Mouse (Mus musculus) CH12.LX (cell line): ENCODE measurements around the gene Zfp386. TPM values are rescaled to one million over a fixed set of nuclear protein-coding genes. Genes with fewer than 3 reads are reported as not detected.

Experiments
- DNase-seq: peaks from one replicate; pipeline ENCODE4 v3.0.0-alpha.2; 2013; ENCODE audit errors: extremely low read depth
- H3K27ac ChIP-seq: 2 replicates; pipeline ENCODE4 v1.5.1; 2012; ENCODE audit warnings: low read depth, mild to moderate bottlenecking, control low read depth, moderate library complexity; ENCODE audit not compliant: insufficient read depth
- H3K27me3 ChIP-seq: replicated peaks from 2 replicates; pipeline ENCODE3; 2012; ENCODE audit warnings: inconsistent platforms
- H3K36me3 ChIP-seq, 2 experiments: replicated peaks in 1 of 2; 2 replicates each; pipeline versions ENCODE3 to v1.6.1; 2012; ENCODE audit warnings: inconsistent platforms in 1 of 2, low read length in 1 of 2, mild to moderate bottlenecking in 1 of 2, mixed read lengths in 1 of 2, moderate library complexity in 1 of 2; ENCODE audit not compliant: control insufficient read depth in 1 of 2, insufficient read depth in 1 of 2
- H3K4me1 ChIP-seq, 2 experiments: 2 replicates each; pipeline ENCODE4 v1.6.1; 2012; ENCODE audit warnings: inconsistent platforms in 1 of 2, moderate library complexity in 1 of 2; ENCODE audit not compliant: insufficient read depth in 2 of 2, control insufficient read depth in 1 of 2
- H3K4me2 ChIP-seq: 2 replicates; pipeline ENCODE4 v1.6.1; 2012; ENCODE audit warnings: low read depth, mild to moderate bottlenecking, control low read depth; ENCODE audit not compliant: poor library complexity, insufficient read depth, severe bottlenecking
- H3K4me3 ChIP-seq, 3 experiments: fragments of 150-350 bp in 1 of 3; sonication (generic) in 1 of 3; replicated peaks in 1 of 3; 2 replicates each; pipeline versions ENCODE3 to v1.5.1; 2011 to 2012; ENCODE audit warnings: low read depth in 2 of 3, low read length in 2 of 3, mild to moderate bottlenecking in 2 of 3, moderate library complexity in 2 of 3, control low read depth in 1 of 3, improper control_type of control experiment in 1 of 3, inconsistent platforms in 1 of 3, mixed read lengths in 1 of 3; ENCODE audit not compliant: poor library complexity in 1 of 3
- H3K79me2 ChIP-seq: replicated peaks from 2 replicates; pipeline ENCODE4 v1.6.1; 2012; ENCODE audit warnings: mild to moderate bottlenecking, moderate library complexity; ENCODE audit not compliant: control insufficient read depth, poor library complexity, insufficient read depth, severe bottlenecking; ENCODE audit errors: extremely low read depth
- H3K9ac ChIP-seq: 2 replicates; pipeline ENCODE4 v1.6.1; 2012; ENCODE audit warnings: low read depth, mild to moderate bottlenecking, control low read depth, moderate library complexity; ENCODE audit not compliant: insufficient read depth
- H3K9me3 ChIP-seq: replicated peaks from 2 replicates; pipeline ENCODE3; 2012; ENCODE audit warnings: low read length, inconsistent platforms, mixed read lengths
- CHD1 ChIP-seq: IDR thresholded peaks from 2 replicates; pipeline ENCODE4 v1.6.1; 2012; ENCODE audit warnings: low read depth, low read length, improper control_type of control experiment, inconsistent platforms
- CHD2 ChIP-seq: IDR thresholded peaks from 2 replicates; pipeline ENCODE4 v1.6.1; 2011; ENCODE audit warnings: low read length, improper control_type of control experiment
- CTCF ChIP-seq, 2 experiments: IDR thresholded peaks in 1 of 2; conservative IDR thresholded peaks in 1 of 2; 2 replicates each; pipeline ENCODE4 v1.5.1; 2011 to 2012; ENCODE audit warnings: low read depth in 2 of 2, low read length in 2 of 2, improper control_type of control experiment in 1 of 2, inconsistent platforms in 1 of 2, mild to moderate bottlenecking in 1 of 2, moderate library complexity in 1 of 2
- JUN ChIP-seq: IDR thresholded peaks from 2 replicates; pipeline ENCODE4 v1.6.1; 2011; ENCODE audit warnings: low read depth, mild to moderate bottlenecking, low read length, improper control_type of control experiment, moderate library complexity; ENCODE audit not compliant: insufficient read depth
- SMC3 ChIP-seq: IDR thresholded peaks from 2 replicates; pipeline ENCODE4 v1.6.1; 2011; ENCODE audit warnings: low read depth, low read length, improper control_type of control experiment
- dilution Hi-C: fragments of 300-500 bp; cut with MboI; formaldehyde crosslinking; loops from 2 replicates; pipeline ENCODE4 v1.14.3; 2020; ENCODE audit warnings: low sequenced_read_pairs; ENCODE audit not compliant: extremely low pct_unique_long_range_greater_than_20kb, extremely low pct_ligation_motif_present
- in situ Hi-C: fragments of 300-500 bp; cut with MboI; formaldehyde crosslinking; loops from 3 replicates; pipeline ENCODE4 v1.14.3; 2019; ENCODE audit warnings: low sequenced_read_pairs, low pct_ligation_motif_present, low pct_unique_long_range_greater_than_20kb, mixed read lengths
- polyA plus RNA-seq: library from polyadenylated mRNA; unstranded; fragments of >175 nt; gene quantifications from 2 replicates; pipeline ENCODE4 v1.2.1, GENCODE M21; 2012; ENCODE audit warnings: low read depth; ENCODE audit not compliant: insufficient read length
- total RNA-seq, 2 experiments: library from RNA; depleted of rRNA; stranded (reverse); fragments of 300-350 nt in 1 of 2; fragments of >200 nt in 1 of 2; gene quantifications; 2 replicates each; pipeline ENCODE4 v1.2.3; 2012 to 2014

The Zfp386 gene
- total and polyA plus RNA-seq, 3 experiments: 13.9 to 41.7 (median 23.4) TPM

GRCm38 (mm10) chr12:116109451-116110353 is 62.2 kb downstream of the Zfp386 start:
- no peak overlapping the region for H3K4me3 ChIP-seq
- H3K9me3 ChIP-seq: no peaks in the 10 kb centered on the region
- H3K4me2 ChIP-seq: no peak overlapping the region
- no peak for DNase-seq
- H3K27me3 ChIP-seq: no peaks in the 10 kb centered on the region
- in situ Hi-C loops: no loop called here
- H3K4me1 ChIP-seq: 0 out of 4 replicates have a peak, but pooled peaks cover 0 to 3% of the 10 kb centered on the region in 2 experiments
- TF ChIP-seq CHD1: no peak
- TF ChIP-seq CHD2: no peak
- TF ChIP-seq CTCF (conservative IDR thresholded peaks at IDR 0.05 in 1 of 2, IDR thresholded peaks at IDR 0.05 in 1 of 2; ENCODE audit: low read depth in 2 of 2, low read length in 2 of 2): no peak
- dilution Hi-C loops: no loop called here
- no peaks in the 10 kb centered on the region for H3K36me3 ChIP-seq
- no peak overlapping the region for H3K27ac ChIP-seq
- H3K79me2 ChIP-seq: no peaks in the 10 kb centered on the region
- H3K9ac ChIP-seq: no peak overlapping the region

- Histone ChIP-seq H3K79me2 (no peaks in the 10 kb centered on the region), H3K9ac (no peak overlapping the region), H3K9me3 (no peaks in the 10 kb centered on the region), H3K4me1 (peaks cover 0 to 7% of the 10 kb centered on the region in 2 experiments; a peak in 2 of 4 replicates), H3K27ac (no peak overlapping the region), H3K4me2 (no peak overlapping the region), H3K4me3 (no peak overlapping the region), H3K27me3 (no peaks in the 10 kb centered on the region), H3K36me3 (no peaks in the 10 kb centered on the region)
- TF ChIP-seq CTCF (conservative IDR thresholded peaks at IDR 0.05 in 1 of 2, IDR thresholded peaks at IDR 0.05 in 1 of 2; ENCODE audit: low read depth in 2 of 2, low read length in 2 of 2) (no peak), SMC3 (no peak), JUN (no peak)
- no peak for DNase-seq
- in situ Hi-C loops: no loop called here
- dilution Hi-C loops: no loop called here
Measured at GRCm38 (mm10) chr12:116111007-116111694, 63.6 kb downstream of the Zfp386 start.

Other genes starting within 250 kb of the Zfp386 start
- gene Vipr2, start 30.0 kb downstream of the Zfp386 start, total RNA-seq (2012; rRNA removed): not detected in 2 replicates
- gene Vipr2, start 30.0 kb downstream of the Zfp386 start, total RNA-seq (2014; rRNA removed): 0.05 TPM in 1 of 2 replicates, not detected in the other
- gene Vipr2, start 30.0 kb downstream of the Zfp386 start, polyA plus RNA-seq: 0.19 and 0.20 TPM in 2 replicates
- gene Wdr60, start 215.3 kb downstream of the Zfp386 start, total RNA-seq (2012; rRNA removed): 6.7 TPM in 2 replicates
- 3.6 and 3.9 TPM in 2 replicates for gene Wdr60, start 215.3 kb downstream of the Zfp386 start, total RNA-seq (2014; rRNA removed)
- 9.2 and 14.2 TPM in 2 replicates for gene Wdr60, start 215.3 kb downstream of the Zfp386 start, polyA plus RNA-seq
- gene Gm11027, start 227.7 kb downstream of the Zfp386 start, total RNA-seq (2012; rRNA removed): not detected in 2 replicates
- not detected in 2 replicates for gene Gm11027, start 227.7 kb downstream of the Zfp386 start, total RNA-seq (2014; rRNA removed)
- not detected in 2 replicates for gene Gm11027, start 227.7 kb downstream of the Zfp386 start, polyA plus RNA-seq
- 7.4 and 8.2 TPM in 2 replicates for gene Esyt2, start 233.5 kb downstream of the Zfp386 start, total RNA-seq (2012; rRNA removed)
- gene Esyt2, start 233.5 kb downstream of the Zfp386 start, total RNA-seq (2014; rRNA removed): 12.8 and 14.7 TPM in 2 replicates
- 6.7 and 6.9 TPM in 2 replicates for gene Esyt2, start 233.5 kb downstream of the Zfp386 start, polyA plus RNA-seq